Mouse (Mus musculus) olfactory bulb, adult 2 months (tissue): ENCODE measurements around the gene Inip.

ENCODE experiments used
- CTCF ChIP-seq: fragments of 200-500 bp; IDR thresholded peaks from 2 replicates; pipeline ENCODE4 v1.5.1; 2012; ENCODE audit warnings: low read depth, mild to moderate bottlenecking, low read length, moderate library complexity; ENCODE audit not compliant: insufficient read depth
- POLR2A ChIP-seq: fragments of 200-500 bp; IDR thresholded peaks from 2 replicates; pipeline ENCODE4 v1.6.1; 2012; ENCODE audit warnings: mild to moderate bottlenecking, low read depth, low read length, moderate library complexity; ENCODE audit not compliant: insufficient read depth

GRCm38 (mm10) chr4:59756332-59757082, 44.9 kb downstream of the Inip start:
- TF ChIP-seq POLR2A (no peak), CTCF (no peak)
